Mouse (Mus musculus): ENCODE results near the gene Afmid. TPM values are rescaled to one million over a fixed set of nuclear protein-coding genes. Genes with fewer than 3 reads are reported as not detected.
"Not testable (repeated sequence)": the region's sequence is repeated elsewhere in the genome, so short reads cannot be mapped to it uniquely, and the experiment has no call there.

Afmid gene
- total RNA-seq, 2 experiments from 2014 or later: 18.1 to 21.7 TPM

DNA sequence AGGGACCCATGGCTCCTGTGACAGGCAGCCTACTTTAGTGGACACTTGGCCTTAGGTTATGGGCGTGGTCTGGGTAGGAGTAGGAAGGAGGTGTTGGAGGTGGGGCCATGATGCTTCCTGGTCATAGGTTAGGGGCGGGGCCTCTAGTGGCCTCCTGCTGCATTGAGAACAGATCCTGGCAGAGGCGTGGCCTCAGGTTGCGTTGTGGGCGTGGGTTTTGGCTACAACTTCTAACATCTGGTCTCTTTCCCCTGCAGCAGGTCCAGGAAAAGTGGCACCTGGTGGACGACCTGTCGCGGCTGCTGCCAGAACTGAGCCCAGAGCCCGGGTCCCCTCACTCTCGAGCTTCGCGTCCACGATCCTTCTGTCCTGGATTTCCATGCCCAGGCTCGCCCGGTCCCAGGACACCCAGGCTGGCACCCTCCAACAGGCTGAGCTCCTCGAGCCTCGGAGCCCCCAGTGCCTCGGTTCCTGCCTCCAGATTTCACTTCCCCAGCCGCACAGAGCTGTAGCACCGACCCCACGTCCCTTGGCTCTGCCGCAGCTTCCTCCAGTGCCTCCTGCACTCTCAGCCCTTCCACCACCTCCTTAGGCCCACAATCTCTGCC lies 33.3 kb upstream of the Afmid start:
- DNase-seq (ENCODE audit: low spot score in 2 of 2): no peak

DNA sequence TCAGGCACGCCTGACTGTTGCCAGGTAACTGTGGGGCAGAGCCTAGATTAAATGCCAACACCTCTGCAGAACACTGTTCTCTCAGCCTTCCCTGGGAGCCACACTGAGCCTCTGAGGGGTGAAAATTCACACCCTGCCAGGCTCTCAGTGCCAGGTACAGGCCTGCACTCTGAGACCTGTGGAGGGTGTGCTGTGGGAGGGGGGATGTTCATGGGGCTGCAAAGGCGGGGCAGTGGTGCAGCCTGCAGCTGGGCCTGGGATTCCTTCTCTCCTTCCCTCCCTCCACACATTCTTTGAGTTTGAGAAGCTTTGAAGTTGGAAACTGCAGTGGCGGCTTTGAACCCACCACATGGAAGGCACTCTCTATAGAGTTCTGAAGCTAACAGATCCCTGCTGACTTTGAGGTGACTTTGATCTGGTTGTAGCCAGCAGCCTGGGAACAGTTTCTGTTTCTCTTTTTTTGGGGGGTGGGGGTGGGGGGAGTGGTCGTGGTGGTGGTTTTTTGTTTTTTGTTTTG lies 31.6 kb upstream of the Afmid start:
- no peak for DNase-seq (ENCODE audit: low spot score in 2 of 2)

DNA sequence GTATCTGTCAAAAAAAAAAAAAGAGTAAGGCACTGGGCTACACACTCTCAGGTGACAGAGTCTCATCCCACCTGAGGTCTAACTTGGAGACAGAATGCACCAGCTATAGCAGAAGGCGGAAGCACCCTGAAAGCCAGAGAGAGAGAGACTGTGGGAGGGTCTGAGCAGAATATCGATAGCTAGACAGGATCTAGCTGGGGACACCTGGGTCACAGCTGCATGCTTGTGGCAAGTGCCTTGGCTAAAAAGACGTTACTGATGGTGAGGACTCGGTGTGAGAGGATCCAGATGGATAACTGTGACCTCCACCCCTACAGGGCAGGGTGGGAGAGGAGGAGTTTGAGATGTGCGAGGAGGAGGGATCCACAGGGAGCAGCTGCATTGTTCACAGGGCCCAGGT lies 28.8 kb upstream of the Afmid start:
- DNase-seq (ENCODE audit: low spot score in 2 of 2): no peak

GRCm38 (mm10) chr11:117797511-117798159 lies 28.1 kb upstream of the Afmid start, which contains the start of gene 6030468B19Rik:
Gene 6030468B19Rik, plus strand, starts transcription at chr11:117797660.
- no peak for DNase-seq (ENCODE audit: low spot score in 2 of 2)

DNA sequence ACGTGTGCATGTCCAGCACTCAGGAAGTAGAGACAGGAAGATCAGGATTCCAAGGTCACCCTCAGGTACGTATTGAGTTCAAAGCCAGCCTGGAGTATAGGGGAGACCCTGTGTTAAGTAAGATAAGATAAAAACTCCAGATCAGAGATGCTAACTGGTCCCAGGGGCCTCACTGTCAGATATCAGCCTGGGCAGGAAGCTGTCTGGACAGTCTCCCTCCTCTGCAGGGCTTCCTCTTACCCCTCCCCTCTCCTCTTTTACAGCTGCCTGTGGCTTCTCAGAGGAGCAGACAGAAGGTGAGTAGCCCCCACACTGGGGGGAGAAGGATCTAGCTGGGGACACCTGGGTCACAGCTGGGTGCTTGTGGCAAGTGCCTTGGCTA lies 27.6 kb upstream of the Afmid start:
- DNase-seq (ENCODE audit: low spot score in 2 of 2): no peak

- DNase-seq (ENCODE audit: low spot score in 2 of 2): no peak
Observed at GRCm38 (mm10) chr11:117799174-117799573, 26.6 kb upstream of the Afmid start.

DNA sequence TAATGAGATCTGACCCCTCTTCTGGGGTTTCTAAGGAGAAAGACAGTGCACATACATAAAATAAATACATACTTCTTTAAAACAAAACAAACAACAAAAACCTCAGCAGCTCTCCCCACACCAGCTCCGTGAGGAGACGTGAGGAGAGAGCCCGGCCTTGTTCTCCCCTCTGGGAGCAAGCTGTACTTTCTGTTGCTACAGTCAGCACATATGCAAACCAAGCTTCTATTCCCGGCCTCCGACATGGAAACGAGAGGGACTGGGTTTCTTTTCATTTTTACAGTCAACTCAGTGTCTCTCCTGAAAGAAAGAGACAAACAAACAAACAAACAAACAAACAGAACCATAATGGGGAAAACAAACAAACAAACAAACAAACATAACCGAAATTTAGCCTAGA lies 25.7 kb upstream of the Afmid start:
- DNase-seq (ENCODE audit: low spot score in 2 of 2): no peak

GRCm38 (mm10) chr11:117801650-117802049 lies 24.1 kb upstream of the Afmid start:
- DNase-seq (ENCODE audit: low spot score in 2 of 2): no peak

DNA sequence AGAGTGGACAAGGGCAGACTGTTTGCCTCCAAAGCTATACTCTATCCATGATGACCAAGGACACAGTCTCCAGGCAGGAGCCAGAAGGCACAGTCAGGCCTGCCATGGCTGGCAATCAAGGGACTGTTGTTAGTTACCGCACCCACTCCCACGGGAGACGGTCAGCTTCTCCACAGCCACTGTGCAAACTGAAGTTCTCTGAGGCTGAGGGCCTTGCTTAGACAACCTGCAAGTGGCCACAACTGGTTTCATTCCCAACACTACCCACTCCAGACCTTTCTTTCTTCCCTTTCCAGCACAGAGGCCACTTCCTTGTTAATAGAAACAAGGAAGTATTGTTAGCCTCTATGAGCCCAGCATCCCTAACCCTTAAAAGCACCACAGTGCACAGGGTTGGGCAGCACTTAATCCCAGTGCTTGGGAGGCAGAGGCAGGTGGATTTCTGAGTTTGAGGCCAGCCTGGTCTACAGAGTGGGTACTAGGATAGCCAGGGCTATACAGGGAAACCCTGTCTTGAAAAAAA lies 22.5 kb upstream of the Afmid start:
- no peak for DNase-seq (ENCODE audit: low spot score in 2 of 2)

DNA sequence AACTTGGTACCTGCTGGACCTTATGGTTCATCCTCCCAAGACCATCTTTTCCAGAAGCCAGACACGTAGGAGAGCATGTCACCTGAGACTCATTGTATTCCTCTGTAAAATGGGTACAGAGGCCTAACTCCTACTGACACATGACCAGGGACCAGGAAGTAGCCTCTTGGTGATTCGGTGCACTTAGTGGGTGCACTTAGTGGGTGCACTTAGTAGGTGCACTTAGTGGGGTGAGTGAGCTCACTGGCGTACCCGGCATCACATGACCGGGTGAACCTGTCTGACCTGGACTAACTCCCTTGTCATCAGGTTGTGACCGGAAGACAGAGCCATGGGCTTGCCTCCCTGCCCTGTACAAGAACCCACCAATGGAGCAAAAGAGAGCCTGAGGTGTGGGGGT lies 18.9 kb upstream of the Afmid start:
- no peak for DNase-seq (ENCODE audit: low spot score in 2 of 2)

GRCm38 (mm10) chr11:117809407-117810311 lies 16.1 kb upstream of the Afmid start, which contains the start of the genes Gm20708 and Syngr2:
Gene Gm20708, plus strand, starts transcription at chr11:117809668.
Gene Syngr2, plus strand, starts transcription at chr11:117809668.
- DNase-seq (ENCODE audit: low spot score in 2 of 2): peak in 1 of 2 experiments; percentile 51

GRCm38 (mm10) chr11:117810401-117811046 lies 15.2 kb upstream of the Afmid start:
- DNase-seq (ENCODE audit: low spot score in 2 of 2): peak; percentile 72 to 82

- no peak for DNase-seq (ENCODE audit: low spot score in 2 of 2)
Observed at GRCm38 (mm10) chr11:117813867-117814266, 11.9 kb upstream of the Afmid start.

GRCm38 (mm10) chr11:117814704-117815366 lies 10.9 kb upstream of the Afmid start:
- DNase-seq (ENCODE audit: low spot score in 2 of 2): no peak

GRCm38 (mm10) chr11:117815850-117816249 lies 9.9 kb upstream of the Afmid start:
- DNase-seq (ENCODE audit: low spot score in 2 of 2): not testable (repeated sequence)

DNA sequence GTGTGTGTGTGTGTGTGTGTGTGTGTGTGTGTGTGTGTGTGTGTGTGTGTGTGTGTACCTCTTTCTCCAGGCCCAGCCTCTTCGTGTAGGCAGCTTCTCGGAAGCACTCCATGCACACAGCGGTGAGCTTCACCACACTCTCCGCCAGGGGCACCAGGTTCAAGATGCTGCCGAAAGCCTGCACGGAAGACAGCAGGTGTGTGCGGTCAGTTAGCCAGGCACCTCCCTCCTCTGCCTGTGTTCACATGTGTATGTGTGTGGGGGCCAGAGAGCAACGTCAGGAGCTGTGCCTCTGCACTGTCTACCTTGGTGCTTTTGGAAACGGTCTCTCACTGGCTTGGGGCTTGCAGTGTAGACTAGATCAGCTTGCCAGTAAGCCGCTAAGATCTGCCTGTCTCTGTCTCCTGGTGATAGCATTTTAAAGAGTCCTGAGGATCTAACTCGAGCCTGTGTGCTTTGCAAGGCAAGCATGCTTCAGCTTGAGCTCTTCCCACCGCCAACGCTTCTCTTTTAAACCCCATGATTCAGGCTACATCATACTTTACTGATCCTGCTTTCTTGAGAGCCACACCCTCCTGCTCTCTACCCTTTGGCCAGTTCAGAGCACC lies 9.2 kb upstream of the Afmid start:
- DNase-seq (ENCODE audit: low spot score in 2 of 2): no peak

DNA sequence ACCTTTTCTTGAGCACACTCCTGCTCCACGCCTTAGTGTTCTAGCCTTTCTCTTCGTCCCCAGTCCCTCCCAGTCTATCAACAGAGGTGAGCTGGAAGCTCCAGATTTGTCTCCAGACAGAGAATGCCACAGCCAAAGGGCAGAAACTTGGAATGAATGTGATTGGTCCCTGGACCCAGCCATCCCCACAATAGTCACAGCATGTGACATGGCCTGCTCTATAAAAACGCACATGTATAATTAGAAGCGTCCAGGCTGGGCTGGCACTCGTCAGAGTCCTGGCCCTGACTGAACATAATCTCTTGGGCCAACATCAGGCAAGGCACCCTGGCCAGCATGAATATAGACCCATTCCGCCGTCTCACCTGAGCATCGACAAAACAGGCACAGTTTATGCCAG lies 6.6 kb upstream of the Afmid start:
- no peak for DNase-seq (ENCODE audit: low spot score in 2 of 2)

- DNase-seq (ENCODE audit: low spot score in 2 of 2): no peak
Observed at GRCm38 (mm10) chr11:117820173-117820572, 5.6 kb upstream of the Afmid start.

- no peak for DNase-seq (ENCODE audit: low spot score in 2 of 2)
Observed at GRCm38 (mm10) chr11:117821868-117822267, 3.9 kb upstream of the Afmid start.

- DNase-seq (ENCODE audit: low spot score in 2 of 2): no peak
Observed at GRCm38 (mm10) chr11:117822728-117823241, 2.9 kb upstream of the Afmid start.

Data from adrenal gland, postnatal 4 days (tissue).